In the genomic region with DNA sequence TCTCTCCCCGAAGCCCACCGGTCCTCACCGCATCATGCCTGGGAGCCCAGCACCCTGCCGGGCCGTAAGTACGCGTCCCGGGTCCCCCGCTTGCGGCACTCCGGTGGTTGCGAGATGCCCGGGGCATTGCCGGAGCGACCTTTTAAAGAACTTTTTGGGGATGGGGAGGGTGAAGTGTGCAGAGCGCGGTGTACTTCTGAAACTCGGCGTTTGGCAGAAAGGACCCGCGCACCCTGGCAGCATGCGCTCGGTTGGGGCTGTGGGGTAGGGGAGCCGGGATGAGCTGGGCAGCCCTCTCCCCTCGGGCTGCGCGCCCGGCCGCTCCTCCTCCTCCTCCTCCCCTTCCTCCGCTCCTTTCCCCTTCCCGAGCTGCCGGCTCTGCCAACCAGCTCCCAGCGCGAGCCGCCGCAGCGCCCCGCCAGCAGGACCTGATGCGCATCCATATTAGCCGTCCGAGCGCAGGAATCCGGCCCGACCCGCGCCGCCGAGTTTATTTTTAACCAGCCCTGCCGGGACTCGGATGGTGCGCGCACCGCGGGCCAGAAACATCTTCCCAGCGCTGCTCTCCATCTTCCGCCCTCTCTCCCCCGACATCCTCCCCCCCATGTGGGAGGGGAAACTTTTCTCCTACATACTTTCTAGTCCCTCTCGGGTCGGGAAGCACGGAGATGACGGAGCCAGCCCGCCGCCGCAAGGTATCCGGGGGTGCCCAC, we compare ENCODE assay signal across 8 mouse cellular contexts. TPM values are rescaled to one million over a fixed set of nuclear protein-coding genes. Genes with fewer than 3 reads are reported as not detected.
DNase-seq lines count a peak whose midpoint lies in the region; ATAC-seq lines count a peak whose summit lies in the region.

No protein-coding gene starts in this region.

- H3K27me3 ChIP-seq in embryonic facial prominence, embryonic 14.5 days (replicated peaks; ENCODE audit: control insufficient read depth, insufficient read depth, low read length): no peaks in the 10 kb centered on the region
- no peaks in the 10 kb centered on the region for H3K27me3 ChIP-seq in kidney, embryonic 14.5 days (ENCODE audit: control insufficient read depth, insufficient read depth, low read length)
- no peaks in the 10 kb centered on the region for H3K27me3 ChIP-seq in liver, embryonic 15.5 days
- H3K27me3 ChIP-seq in stomach, embryonic 16.5 days (ENCODE audit: control insufficient read depth, insufficient read depth, low read length): no peaks in the 10 kb centered on the region

- peak overlapping the region; percentile 97 for H3K4me2 ChIP-seq in embryonic facial prominence, embryonic 14.5 days (ENCODE audit: low read depth, low read length)
- peak overlapping the region; percentile 98 for H3K4me2 ChIP-seq in kidney, embryonic 14.5 days (replicated peaks; ENCODE audit: low read depth, low read length)
- H3K4me2 ChIP-seq in liver, embryonic 15.5 days: peak overlapping the region; percentile 100
- H3K4me2 ChIP-seq in stomach, embryonic 16.5 days (ENCODE audit: low read depth, low read length): peak overlapping the region; percentile 99

- DNase-seq in 416B (ENCODE audit: low read depth): peak; percentile 69
- peak; percentile 55 for DNase-seq in adrenal gland, adult 8-10 months
- DNase-seq in embryonic facial prominence, embryonic 14.5 days (ENCODE audit: low spot score): peak; percentile 76
- peak; percentile 75 to 77 for DNase-seq in heart, adult 9 months (ENCODE audit: low spot score in 2 of 2)
- peak; percentile 82 for DNase-seq in neural tube, embryonic 10.5 days (ENCODE audit: extremely low spot score, low spot score)

- peak overlapping the region; percentile 87 for H3K4me3 ChIP-seq in embryonic facial prominence, embryonic 14.5 days (ENCODE audit: low read depth, low read length)
- H3K4me3 ChIP-seq in kidney, embryonic 14.5 days (ENCODE audit: low read length): peak overlapping the region; percentile 87
- H3K4me3 ChIP-seq in liver, embryonic 15.5 days (replicated peaks): peak overlapping the region; percentile 86
- H3K4me3 ChIP-seq in stomach, embryonic 16.5 days (replicated peaks; ENCODE audit: low read length): peak overlapping the region; percentile 83

- H3K9me3 ChIP-seq in embryonic facial prominence, embryonic 14.5 days (ENCODE audit: control insufficient read depth, low read length): no peaks in the 10 kb centered on the region
- no peaks in the 10 kb centered on the region for H3K9me3 ChIP-seq in kidney, embryonic 14.5 days (ENCODE audit: control insufficient read depth, low read length)
- no peaks in the 10 kb centered on the region for H3K9me3 ChIP-seq in liver, embryonic 15.5 days (replicated peaks)
- H3K9me3 ChIP-seq in stomach, embryonic 16.5 days (replicated peaks; ENCODE audit: control insufficient read depth, low read length): no peaks in the 10 kb centered on the region

- ATAC-seq in embryonic facial prominence, embryonic 14.5 days (ENCODE audit: low read depth): peak; percentile 47
- peak; percentile 51 for ATAC-seq in kidney, embryonic 14.5 days (ENCODE audit: low FRiP score, low TSS enrichment)
- peak; percentile 26 for ATAC-seq in liver, embryonic 15.5 days (ENCODE audit: insufficient read depth)
- ATAC-seq in stomach, embryonic 16.5 days (ENCODE audit: insufficient read depth, low FRiP score): peak; percentile 57

- peak overlapping the region; percentile 86 for H3K9ac ChIP-seq in embryonic facial prominence, embryonic 14.5 days (ENCODE audit: low read depth, low read length)
- H3K9ac ChIP-seq in kidney, embryonic 14.5 days (ENCODE audit: low read depth, low read length): peak overlapping the region; percentile 91
- peak overlapping the region; percentile 66 for H3K9ac ChIP-seq in liver, embryonic 15.5 days
- H3K9ac ChIP-seq in stomach, embryonic 16.5 days (ENCODE audit: low read length): peak overlapping the region; percentile 94

- H3K4me1 ChIP-seq in embryonic facial prominence, embryonic 14.5 days (ENCODE audit: control insufficient read depth, insufficient read depth, low read length): peaks cover 32% of the 10 kb centered on the region
- peaks cover 33% of the 10 kb centered on the region for H3K4me1 ChIP-seq in kidney, embryonic 14.5 days (ENCODE audit: control insufficient read depth, insufficient read depth, low read length)
- peaks cover 65% of the 10 kb centered on the region for H3K4me1 ChIP-seq in liver, embryonic 15.5 days (replicated peaks)
- H3K4me1 ChIP-seq in stomach, embryonic 16.5 days (ENCODE audit: control insufficient read depth, insufficient read depth, low read length): peaks cover 29% of the 10 kb centered on the region

- H3K36me3 ChIP-seq in embryonic facial prominence, embryonic 14.5 days (ENCODE audit: control insufficient read depth, insufficient read depth, low read length): no peaks in the 10 kb centered on the region
- no peaks in the 10 kb centered on the region for H3K36me3 ChIP-seq in kidney, embryonic 14.5 days (ENCODE audit: control insufficient read depth, insufficient read depth, low read length)
- no peaks in the 10 kb centered on the region for H3K36me3 ChIP-seq in liver, embryonic 15.5 days (replicated peaks)
- H3K36me3 ChIP-seq in stomach, embryonic 16.5 days (ENCODE audit: control insufficient read depth, insufficient read depth, low read length): no peaks in the 10 kb centered on the region

- 0% methylated on average over 34 of the region's 65 CpGs for WGBS in embryonic facial prominence, embryonic 14.5 days
- WGBS in kidney, embryonic 14.5 days: under 1% methylated on average over 64 of the region's 65 CpGs
- under 1% methylated on average over 65 of the region's 65 CpGs for WGBS in liver, embryonic 15.5 days (ENCODE audit: insufficient replicate concordance)
- under 1% methylated on average over 62 of the region's 65 CpGs for WGBS in stomach, embryonic 16.5 days

- H3K27ac ChIP-seq in embryonic facial prominence, embryonic 14.5 days (replicated peaks; ENCODE audit: low read depth, low read length): peak overlapping the region; percentile 95
- H3K27ac ChIP-seq in kidney, embryonic 14.5 days (ENCODE audit: low read depth, low read length): peak overlapping the region; percentile 85
- H3K27ac ChIP-seq in liver, embryonic 15.5 days (replicated peaks): peak overlapping the region; percentile 85
- peak overlapping the region; percentile 97 for H3K27ac ChIP-seq in stomach, embryonic 16.5 days (ENCODE audit: low read length)

RNA-seq across cellular contexts. Expression of a gene that starts 48.2 kb away (rescaled TPM):
- total RNA-seq in adrenal gland, adult 8-10 months (2022): 10 to 100 TPM; 53.1 to 74.5 (median 62.9) TPM
- polyA plus RNA-seq in embryonic facial prominence, embryonic 14.5 days (2014; fragmentation: Nextera tagmentation; extraction: Ambion mirVana): 17.9 and 20.2 TPM in 2 replicates
- polyA plus RNA-seq in kidney, embryonic 14.5 days (2014; fragmentation: Nextera tagmentation; extraction: Ambion mirVana): 12.2 and 16.7 TPM in 2 replicates
- polyA plus RNA-seq in liver, embryonic 15.5 days (2015; fragmentation: Nextera tagmentation; extraction: Ambion mirVana): 5.0 and 5.4 TPM in 2 replicates
- polyA plus RNA-seq in stomach, embryonic 16.5 days (2015; fragmentation: Nextera tagmentation; extraction: Ambion mirVana): 13.5 and 14.1 TPM in 2 replicates

Comparison
In these comparisons a context has a peak if more than half of its experiments do, and no peak if none do; other contexts are left out.
1. Peak in every context shown above with its lines: DNase-seq, ATAC-seq, H3K4me3 ChIP-seq and H3K27ac ChIP-seq.